Mouse (Mus musculus): ENCODE results near the gene Cdkn1a.

- no peak for TF ChIP-seq CTCF (IDR thresholded peaks at IDR 0.05; ENCODE audit: borderline replicate concordance, control insufficient read depth, extremely low read depth, insufficient read depth, low read length, poor library complexity)
- no peak for TF ChIP-seq POLR2A (IDR thresholded peaks at IDR 0.05; ENCODE audit: control insufficient read depth, extremely low read depth, insufficient read depth, low read length, poor library complexity)
These were observed 45.5 kb downstream of the Cdkn1a start for GRCm38 (mm10) chr17:29136236-29136635.
